Mouse (Mus musculus): ENCODE measurements at regions not wholly inside any gene's neighbourhood (a gene's known extent, or its start where the extent isn't known, plus 50 kb on each side); places are given as distances from the start of the nearest gene placed in this dataset.

DNA sequence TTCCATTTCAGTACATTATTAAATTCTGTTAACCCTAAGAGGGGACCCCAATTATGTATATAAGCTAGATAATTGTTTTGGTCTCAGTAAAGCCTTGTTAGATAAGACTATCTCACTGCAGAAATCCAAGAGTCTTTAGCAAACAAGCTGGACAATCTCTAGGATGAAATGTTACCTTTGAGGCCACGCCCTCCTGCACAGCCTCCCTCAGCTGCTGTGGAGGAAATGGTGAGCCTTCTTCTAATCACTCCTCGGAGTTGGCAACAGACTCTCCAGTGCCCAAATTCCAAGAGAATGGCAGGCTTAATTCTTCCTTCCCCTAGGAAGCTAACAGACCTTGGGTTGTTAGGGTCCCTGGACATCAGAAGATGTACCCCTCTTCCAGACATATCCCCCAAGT is 252.7 kb upstream of the Gadl1 start:
- DNase-seq (ENCODE audit: low spot score), result no peak
- intact Hi-C loops (cut with DNase I), result no loop called here

DNA sequence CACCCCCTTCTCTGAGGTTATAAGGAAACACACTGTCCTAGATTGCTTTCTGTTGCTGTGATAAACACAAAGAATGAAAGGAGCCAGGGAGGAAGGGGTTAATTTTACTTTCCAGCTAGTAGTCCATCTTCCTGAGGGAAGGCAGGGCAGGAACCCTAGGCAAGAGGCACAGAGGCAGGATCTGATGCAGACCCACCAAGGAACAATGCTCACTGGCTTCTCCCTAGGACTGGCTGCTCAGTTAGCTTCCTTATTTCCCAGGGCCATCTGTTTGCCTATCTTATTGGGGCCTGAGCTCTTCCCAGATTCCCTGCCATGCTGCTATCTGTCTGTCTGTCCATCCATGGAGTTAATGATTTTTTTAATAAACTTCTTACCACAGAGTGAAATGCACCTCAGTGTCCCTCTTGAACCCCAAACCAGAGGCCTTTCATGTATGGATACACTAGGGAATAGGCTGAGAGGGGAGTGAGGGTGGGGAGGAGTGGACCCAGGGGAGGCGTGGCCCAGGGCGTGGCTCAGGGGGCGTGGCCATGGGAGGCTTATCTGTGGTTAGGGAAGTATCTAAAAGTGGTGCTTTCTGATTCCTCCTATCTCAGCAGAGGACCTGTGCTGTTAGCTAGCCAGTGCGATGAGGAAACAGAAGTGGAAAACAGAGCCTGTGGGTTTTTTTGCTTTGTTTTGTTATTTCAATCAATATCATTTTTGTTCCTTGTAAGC is 252.1 kb upstream of the Gadl1 start:
- no peak for DNase-seq (ENCODE audit: low spot score)
- intact Hi-C loops (cut with DNase I), result no loop called here

GRCm38 (mm10) chr9:115658477-115658876 is 250.8 kb upstream of the Gadl1 start:
- intact Hi-C loops (cut with DNase I), result no loop called here
- DNase-seq (ENCODE audit: low spot score), result no peak

GRCm38 (mm10) chr9:115660371-115660770 is 248.9 kb upstream of the Gadl1 start:
- no peak for DNase-seq (ENCODE audit: low spot score)
- intact Hi-C loops (cut with DNase I), result no loop called here

DNA sequence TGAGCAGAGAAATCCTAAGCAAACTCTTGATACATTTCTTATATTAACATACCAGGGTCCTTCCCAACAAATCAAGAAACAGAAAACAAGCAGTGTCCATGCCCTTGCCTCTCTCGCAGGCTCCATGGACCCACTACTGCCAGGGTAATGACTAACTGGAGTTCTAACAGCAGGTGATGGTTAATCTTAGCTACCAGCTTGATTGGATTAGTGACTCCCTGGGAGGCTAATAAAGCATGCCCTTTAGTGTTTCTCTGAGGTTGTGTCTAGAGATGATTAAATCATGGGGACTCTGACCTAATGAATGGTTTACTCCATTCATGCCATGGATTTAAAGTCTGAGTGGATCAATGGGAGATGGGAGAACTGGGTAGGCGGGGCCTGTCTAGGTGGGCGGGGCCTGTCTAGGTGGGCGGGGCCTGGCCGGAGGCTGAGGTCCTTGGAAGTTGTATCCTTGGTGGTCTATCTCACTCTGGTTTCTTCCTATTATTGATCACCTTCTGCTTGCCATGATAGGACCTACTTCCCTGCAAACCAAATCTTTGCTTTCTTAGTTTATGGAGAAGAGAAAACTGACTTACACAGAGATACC is 247.3 kb upstream of the Gadl1 start:
- intact Hi-C loops (cut with DNase I), result no loop called here
- DNase-seq (ENCODE audit: low spot score), result no peak

GRCm38 (mm10) chr9:115665337-115666004 is 243.8 kb upstream of the Gadl1 start:
- intact Hi-C loops (cut with DNase I), result no loop called here
- DNase-seq (ENCODE audit: low spot score), result peak; percentile 3

DNA sequence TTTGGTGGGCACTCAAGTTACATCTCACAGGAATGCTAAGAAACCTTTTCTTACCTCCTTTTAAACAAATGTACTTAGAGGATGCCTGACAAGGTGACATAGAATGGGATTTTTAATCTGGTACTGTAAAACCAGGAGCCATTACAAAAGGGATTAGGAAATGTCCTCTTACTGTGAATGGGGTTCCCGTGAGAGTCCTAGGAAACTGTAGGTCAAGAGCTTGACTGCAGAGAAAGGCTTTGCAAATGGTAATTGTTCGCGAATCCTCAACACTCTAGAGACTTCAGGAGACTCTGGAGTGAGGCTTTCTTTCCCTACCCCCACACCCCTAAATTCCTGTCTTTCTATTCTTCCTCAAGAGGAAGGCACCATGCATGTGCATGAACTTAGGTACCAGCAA is 242.7 kb upstream of the Gadl1 start:
- intact Hi-C loops (cut with DNase I), result no loop called here
- DNase-seq (ENCODE audit: low spot score), result no peak

GRCm38 (mm10) chr9:115680703-115681576 is 228.3 kb upstream of the Gadl1 start:
- no peak for DNase-seq (ENCODE audit: low spot score)
- intact Hi-C loops (cut with DNase I), result no loop called here

DNA sequence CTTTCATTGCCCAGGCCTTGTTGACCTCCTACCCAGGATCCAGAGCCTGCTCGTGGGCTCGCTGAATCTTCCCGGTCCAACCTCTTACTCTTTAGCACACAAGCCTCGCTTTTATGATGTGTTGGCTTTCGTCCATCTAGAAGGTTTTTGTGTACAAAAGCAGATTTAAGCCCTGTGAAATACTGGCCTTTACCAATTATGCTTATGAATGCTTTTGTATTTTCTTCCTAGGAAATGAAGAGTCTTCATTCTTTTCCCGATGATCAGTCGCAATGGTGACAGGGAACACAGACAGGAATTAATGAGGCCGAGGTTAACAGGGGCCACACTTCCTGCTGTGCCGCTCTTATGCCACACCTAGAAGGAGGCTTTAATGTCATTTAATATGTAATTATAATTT is 227.4 kb upstream of the Gadl1 start:
- no peak for DNase-seq (ENCODE audit: low spot score)
- intact Hi-C loops (cut with DNase I), result no loop called here

DNA sequence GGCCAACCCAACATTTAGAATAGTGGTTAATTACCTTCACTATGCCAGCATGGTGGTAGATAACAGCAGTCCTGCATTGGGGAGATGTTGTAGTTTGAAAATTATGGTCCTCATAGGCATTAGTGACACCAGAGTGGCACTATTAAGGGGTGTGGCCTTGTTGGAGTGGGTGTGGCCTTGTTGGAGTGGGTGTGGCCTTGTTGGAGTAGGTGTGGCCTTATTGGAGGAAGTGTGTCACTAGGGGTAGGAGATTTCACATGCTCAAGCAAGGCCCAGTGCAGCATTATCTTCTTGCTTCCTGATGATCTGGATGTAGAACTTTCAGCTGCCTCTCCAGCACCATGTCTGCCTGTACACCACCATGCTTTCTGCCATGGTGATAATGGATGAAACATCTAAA is 225.3 kb upstream of the Gadl1 start:
- intact Hi-C loops (cut with DNase I), result no loop called here
- no peak for DNase-seq (ENCODE audit: low spot score)

DNA sequence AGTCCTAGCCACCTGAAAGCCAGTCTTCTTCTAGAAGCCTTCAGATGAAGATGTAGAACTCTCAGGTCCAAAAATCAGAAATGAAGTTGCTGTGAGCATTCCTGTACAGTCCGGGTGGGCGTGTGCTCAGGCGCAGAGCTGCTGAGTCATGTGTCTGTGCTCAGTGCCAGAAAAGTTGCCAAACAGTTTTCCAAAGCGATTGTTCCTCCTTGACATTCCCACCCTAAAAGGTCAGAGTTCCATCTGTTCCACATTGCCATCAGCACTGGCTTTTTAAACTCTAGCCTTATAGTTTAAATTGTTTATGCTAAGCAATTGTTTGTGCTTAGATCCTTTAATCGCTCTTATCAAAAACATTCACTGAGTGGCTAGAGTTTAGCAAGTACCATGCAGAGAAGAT is 222.7 kb upstream of the Gadl1 start:
- intact Hi-C loops (cut with DNase I), result no loop called here
- no peak for DNase-seq (ENCODE audit: low spot score)

DNA sequence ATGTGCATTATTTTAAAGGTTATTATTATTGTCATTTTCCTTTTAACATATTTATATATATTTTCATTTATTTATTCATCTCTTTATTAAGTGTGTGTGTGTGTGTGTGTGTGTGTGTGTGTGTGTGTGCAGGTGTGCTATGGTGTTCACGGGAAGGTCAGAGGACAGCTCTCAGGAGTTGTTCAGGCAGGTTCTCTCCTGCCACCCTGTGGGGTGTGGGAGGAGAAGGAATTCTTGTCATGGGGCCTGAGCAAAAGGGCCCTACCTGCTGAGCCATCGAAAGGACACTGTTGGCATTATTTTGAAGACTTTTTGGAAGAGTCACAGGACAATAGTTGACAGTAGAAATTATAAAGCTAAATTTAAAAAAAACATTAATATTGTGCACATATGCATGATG is 216.4 kb upstream of the Gadl1 start:
- intact Hi-C loops (cut with DNase I), result no loop called here
- DNase-seq (ENCODE audit: low spot score), result no peak

- no peak for DNase-seq (ENCODE audit: low spot score)
- intact Hi-C loops (cut with DNase I), result loop anchor here (5.0 to 10.0 kb wide), 3 partner anchors 419 to 619 kb away; no protein-coding TSS in a partner anchor
Observed at GRCm38 (mm10) chr9:115703791-115704190, 205.5 kb upstream of the Gadl1 start.

DNA sequence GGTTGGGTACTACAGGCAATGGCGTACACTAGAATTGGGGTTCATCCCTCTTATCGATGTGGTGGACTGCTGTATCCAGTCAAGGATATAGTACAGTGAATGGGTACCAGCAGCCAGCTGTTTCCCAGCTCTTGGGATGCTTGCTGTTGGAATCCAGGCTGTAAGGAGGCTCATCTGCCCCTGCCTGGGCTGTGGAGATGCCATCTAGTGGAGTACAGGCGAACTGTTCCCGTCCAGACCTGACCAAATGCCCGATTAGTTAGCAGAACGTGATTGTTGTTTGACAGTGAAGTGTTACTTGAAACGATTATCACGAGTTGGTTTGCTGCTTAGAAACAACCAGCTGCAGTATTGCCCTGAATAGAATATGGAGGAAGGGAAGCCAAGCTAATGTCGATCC is 205.0 kb upstream of the Gadl1 start:
- DNase-seq (ENCODE audit: low spot score), result peak; percentile 16
- intact Hi-C loops (cut with DNase I), result loop anchor here (5.0 to 10.0 kb wide), 3 partner anchors 419 to 619 kb away; no protein-coding TSS in a partner anchor

DNA sequence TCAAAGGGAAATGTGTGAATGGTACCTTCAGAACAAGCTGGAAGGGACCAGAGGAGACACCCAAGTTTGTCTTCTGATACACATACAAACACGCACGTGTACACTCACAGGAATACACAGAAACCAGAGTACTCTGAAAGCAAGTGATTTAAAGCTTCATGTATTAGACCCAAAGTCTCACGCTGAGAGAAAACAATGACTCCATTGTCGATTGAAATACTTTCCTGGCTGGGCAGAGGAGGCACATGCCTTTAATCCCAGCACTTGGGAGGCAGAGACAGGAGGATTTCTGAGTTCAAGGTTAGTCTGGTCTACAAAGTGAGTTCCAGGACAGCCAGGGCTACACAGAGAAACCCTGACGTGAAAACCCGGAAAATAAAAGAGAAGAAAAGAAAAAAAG is 203.5 kb upstream of the Gadl1 start:
- intact Hi-C loops (cut with DNase I), result loop anchor here (10.0 kb wide), 2 partner anchors 421 to 621 kb away; no protein-coding TSS in a partner anchor
- DNase-seq (ENCODE audit: low spot score), result no peak

DNA sequence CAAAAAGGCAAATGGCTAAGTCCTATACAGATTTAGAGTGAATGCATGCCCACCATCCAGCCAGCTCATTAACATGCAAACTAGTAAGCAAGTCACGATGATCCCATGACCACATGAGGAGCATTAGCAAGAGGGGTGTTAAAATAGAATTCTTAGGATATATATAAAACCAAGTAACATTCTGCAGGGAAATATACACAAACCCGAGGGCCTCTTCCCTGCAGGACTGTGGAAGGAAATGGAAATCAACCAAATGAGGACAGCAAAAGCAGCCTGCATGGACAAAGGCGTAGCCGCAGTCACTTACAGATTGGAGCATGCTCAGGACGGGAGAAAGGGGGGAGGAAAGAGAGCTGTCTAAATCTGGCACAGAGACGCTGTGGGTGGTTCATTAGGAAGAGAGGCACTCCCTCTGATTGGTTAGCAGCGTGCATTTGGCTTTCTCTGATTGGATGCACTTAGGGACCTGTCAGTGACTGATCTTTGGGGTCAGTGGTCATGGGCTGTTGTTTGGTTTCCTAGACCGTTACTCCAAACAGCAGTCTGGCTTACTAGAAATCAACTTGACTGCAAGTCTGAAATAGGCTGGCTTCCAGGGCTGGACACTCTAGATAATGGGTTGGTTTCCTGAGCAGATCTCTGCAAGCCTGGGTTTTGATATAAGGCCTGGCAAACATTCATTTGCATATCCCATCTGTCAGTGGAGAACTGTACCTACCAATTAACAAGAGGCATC is 200.9 kb upstream of the Gadl1 start:
- intact Hi-C loops (cut with DNase I), result loop anchor here (10.0 kb wide), 2 partner anchors 424 to 624 kb away; no protein-coding TSS in a partner anchor
- peak; percentile 26 for DNase-seq (ENCODE audit: low spot score)

- DNase-seq (ENCODE audit: low spot score), result no peak
- intact Hi-C loops (cut with DNase I), result loop anchor here (1.0 to 2.0 kb wide), 2 partner anchors 171 to 331 kb away; no protein-coding TSS in a partner anchor
Observed at GRCm38 (mm10) chr9:115710039-115710739, 199.1 kb upstream of the Gadl1 start.

GRCm38 (mm10) chr9:115720306-115720705 is 188.9 kb upstream of the Gadl1 start:
- no peak for DNase-seq (ENCODE audit: low spot score)
- intact Hi-C loops (cut with DNase I), result no loop called here

DNA sequence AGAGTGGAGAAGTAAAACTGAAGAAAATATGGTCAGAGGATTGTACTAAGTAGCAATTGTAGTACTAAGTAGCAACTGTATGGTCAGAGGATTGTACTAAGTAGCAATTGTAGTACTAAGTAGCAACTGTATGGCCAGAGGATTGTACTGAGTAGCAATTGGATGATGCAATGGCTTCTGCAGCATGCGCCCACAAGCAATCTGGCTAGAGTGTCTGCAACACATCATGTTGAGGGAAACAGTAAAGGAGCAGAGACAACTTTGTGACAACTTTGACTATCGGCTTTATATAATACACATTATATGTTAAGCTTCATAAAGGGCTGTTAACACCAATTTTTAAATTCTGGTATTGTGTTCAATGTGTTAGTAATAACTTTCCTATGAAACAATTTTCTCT is 188.4 kb upstream of the Gadl1 start:
- no peak for DNase-seq (ENCODE audit: low spot score)
- intact Hi-C loops (cut with DNase I), result no loop called here
